ENCODE assay signal across 22 mouse cellular contexts in genomic region chr9:65648730-65649129, GRCm38 (mm10). TPM values are rescaled to one million over a fixed set of nuclear protein-coding genes. Genes with fewer than 3 reads are reported as not detected.
DNase-seq lines count a peak whose midpoint lies in the region; ATAC-seq lines count a peak whose summit lies in the region.
"Had no signal": no experiment of that assay in that cellular context is flagged by ENCODE, and none has a peak within 500 bp of the region (broad histone marks: within the 10 kb centered on the region; RNA-seq: fewer than 3 reads in every experiment).

No protein-coding gene starts in this region.

- WGBS in heart, embryonic 11.5 days (ENCODE audit: insufficient replicate concordance), result 81% methylated on average over 13 of the region's 13 CpGs
- WGBS in heart, embryonic 15.5 days, result 77% methylated on average over 13 of the region's 13 CpGs

- no peak for DNase-seq in heart, postnatal 10 days
- no peak for DNase-seq in heart, postnatal 4 days
- DNase-seq: adrenal gland, adult 2 months; adrenal gland, postnatal 14 days; cerebellum, adult 18-20 months; cerebellum, adult 9-10 months; cerebellum, postnatal 14 days; gastrocnemius, postnatal 10 days; gastrocnemius, postnatal 36 days; heart, adult 2 months had no signal

- no peaks in the 10 kb centered on the region for H3K27me3 ChIP-seq in heart, embryonic 11.5 days (ENCODE audit: control insufficient read depth, insufficient read depth, low read length)
- no peaks in the 10 kb centered on the region for H3K27me3 ChIP-seq in heart, embryonic 15.5 days
- no peaks in the 10 kb centered on the region for H3K27me3 ChIP-seq in megakaryocyte, embryonic 14.5 days (replicated peaks)
- H3K27me3 ChIP-seq: forebrain, embryonic 13.5 days; hindbrain, embryonic 12.5 days; hindbrain, embryonic 15.5 days had no signal

- ATAC-seq in heart, embryonic 11.5 days (replicated peaks; ENCODE audit: insufficient number of reproducible peaks, low FRiP score, low TSS enrichment), result no peak
- ATAC-seq in heart, embryonic 15.5 days (replicated peaks; ENCODE audit: insufficient number of reproducible peaks, insufficient read depth, low FRiP score, low read depth), result no peak
- no peak for ATAC-seq in megakaryocyte, adult 5-6 weeks (ENCODE audit: poor library complexity, severe bottlenecking)
- ATAC-seq: CD4-positive, CD25-positive, alpha-beta regulatory T cell, adult 4 months; forebrain, embryonic 13.5 days; forebrain, embryonic 16.5 days; intestine, postnatal 0 days had no signal

- H3K4me1 ChIP-seq in heart, embryonic 11.5 days (ENCODE audit: control insufficient read depth, insufficient read depth, low read length), result peaks cover 49% of the 10 kb centered on the region
- peaks cover 50% of the 10 kb centered on the region for H3K4me1 ChIP-seq in heart, embryonic 15.5 days (replicated peaks)
- peaks cover 94% of the 10 kb centered on the region for H3K4me1 ChIP-seq in megakaryocyte, embryonic 14.5 days
- H3K4me1 ChIP-seq: forebrain, embryonic 10.5 days; forebrain, embryonic 13.5 days; hindbrain, embryonic 12.5 days; hindbrain, embryonic 15.5 days had no signal

- H3K4me2 ChIP-seq in heart, embryonic 11.5 days, result no peak overlapping the region
- no peak overlapping the region for H3K4me2 ChIP-seq in heart, embryonic 15.5 days
- H3K4me2 ChIP-seq: forebrain, embryonic 13.5 days; hindbrain, embryonic 12.5 days; hindbrain, embryonic 15.5 days had no signal

- no peaks in the 10 kb centered on the region for H3K9me3 ChIP-seq in heart, embryonic 11.5 days (replicated peaks; ENCODE audit: control insufficient read depth, low read length)
- H3K9me3 ChIP-seq in heart, embryonic 15.5 days (replicated peaks), result no peaks in the 10 kb centered on the region
- H3K9me3 ChIP-seq in megakaryocyte, embryonic 14.5 days, result no peaks in the 10 kb centered on the region
- H3K9me3 ChIP-seq: forebrain, embryonic 10.5 days; forebrain, embryonic 13.5 days; hindbrain, embryonic 12.5 days; hindbrain, embryonic 15.5 days had no signal

- H3K27ac ChIP-seq in heart, embryonic 11.5 days (ENCODE audit: low read depth, low read length), result peak overlapping the region; percentile 32; the same call in 1 of the 2 replicates
- H3K27ac ChIP-seq in heart, embryonic 15.5 days, result peak overlapping the region; percentile 25; the same call in 1 of the 2 replicates
- H3K27ac ChIP-seq: forebrain, embryonic 10.5 days; forebrain, embryonic 13.5 days; heart, adult 2 months; hindbrain, embryonic 12.5 days; hindbrain, embryonic 15.5 days had no signal

- H3K36me3 ChIP-seq in heart, embryonic 11.5 days (ENCODE audit: control insufficient read depth, insufficient read depth, low read length), result no peaks in the 10 kb centered on the region
- no peaks in the 10 kb centered on the region for H3K36me3 ChIP-seq in heart, embryonic 15.5 days
- peaks cover 93% of the 10 kb centered on the region for H3K36me3 ChIP-seq in megakaryocyte, embryonic 14.5 days (replicated peaks; ENCODE audit: low read length)
- H3K36me3 ChIP-seq: forebrain, embryonic 10.5 days; hindbrain, embryonic 12.5 days; hindbrain, embryonic 15.5 days had no signal

- intact Hi-C loops in heart, postnatal 10 days (cut with DNase I), result no loop called here

- H3K9ac ChIP-seq in heart, embryonic 11.5 days (ENCODE audit: low read depth, low read length), result no peak overlapping the region
- no peak overlapping the region for H3K9ac ChIP-seq in heart, embryonic 15.5 days
- H3K9ac ChIP-seq: forebrain, embryonic 13.5 days; hindbrain, embryonic 12.5 days; hindbrain, embryonic 15.5 days had no signal

- no peak overlapping the region for H3K4me3 ChIP-seq in heart, embryonic 11.5 days (ENCODE audit: low read depth, low read length)
- no peak overlapping the region for H3K4me3 ChIP-seq in heart, embryonic 15.5 days
- H3K4me3 ChIP-seq in megakaryocyte, embryonic 14.5 days (replicated peaks), result peak overlapping the region; percentile 29
- H3K4me3 ChIP-seq: forebrain, embryonic 10.5 days; forebrain, embryonic 13.5 days; heart, adult 2 months; hindbrain, embryonic 12.5 days; hindbrain, embryonic 15.5 days had no signal

RNA-seq across cellular contexts. Expression of gene Oaz2, which starts 19.1 kb away (rescaled TPM):
- 191 and 256 TPM in 2 replicates for polyA plus RNA-seq in heart, embryonic 11.5 days (2014; fragmentation: Nextera tagmentation; extraction: Ambion mirVana)
- 100 to 1,000 TPM; 269 to 276 TPM for total RNA-seq in heart, postnatal 10 days (2021)
- 258 and 293 TPM in 2 replicates for polyA plus RNA-seq in heart, embryonic 15.5 days (2015; fragmentation: Nextera tagmentation; extraction: Ambion mirVana)
- total RNA-seq in heart, postnatal 4 days (2021), result 100 to 1,000 TPM; 213 to 221 TPM
- polyA plus RNA-seq in megakaryocyte, embryonic 14.5 days (2012; ENCODE audit: insufficient read depth, low replicate concordance), result 27.7 and 31.8 TPM in 2 replicates
- 12.5 and 15.9 TPM in 2 replicates for total RNA-seq in megakaryocyte, adult 5-6 weeks (2015)
- total RNA-seq in megakaryocyte, adult 5-6 weeks (2017), result 40.2 and 43.9 TPM in 2 replicates

RNA-seq across cellular contexts. Expression of gene Rbpms2, which starts 19.3 kb away (rescaled TPM):
- 154 and 160 TPM in 2 replicates for polyA plus RNA-seq in heart, embryonic 11.5 days (2014; fragmentation: Nextera tagmentation; extraction: Ambion mirVana)
- 10 to 100 TPM; 54.4 to 57.7 TPM for total RNA-seq in heart, postnatal 10 days (2021)
- 90.2 and 98.2 TPM in 2 replicates for polyA plus RNA-seq in heart, embryonic 15.5 days (2015; fragmentation: Nextera tagmentation; extraction: Ambion mirVana)
- total RNA-seq in heart, postnatal 4 days (2021), result 10 to 100 TPM; 89.4 to 97.0 TPM
- 500 and 536 TPM in 2 replicates for polyA plus RNA-seq in megakaryocyte, embryonic 14.5 days (2012; ENCODE audit: insufficient read depth, low replicate concordance)
- total RNA-seq in megakaryocyte, adult 5-6 weeks (2015), result 0.45 TPM in 1 of 2 replicates, not detected in the other
- total RNA-seq in megakaryocyte, adult 5-6 weeks (2017), result not detected in 2 replicates
- total RNA-seq: MEL had no signal

Comparison
In these comparisons a context has a peak if more than half of its experiments do, and no peak if none do; other contexts are left out.
1. RNA of gene Oaz2, which starts 19.1 kb away (total RNA-seq): 269 to 276 TPM in heart, postnatal 10 days and 213 to 221 TPM in heart, postnatal 4 days; 12.5 to 43.9 TPM in megakaryocyte, adult 5-6 weeks; every median in the first group is over 4 times any median in the second.
2. RNA of gene Rbpms2, which starts 19.3 kb away (total RNA-seq): 89.4 to 97.0 TPM in heart, postnatal 4 days and 54.4 to 57.7 TPM in heart, postnatal 10 days; 0.45 TPM in megakaryocyte, adult 5-6 weeks; every median in the first group is over 10 times any median in the second.